In genomic region chr5:121311576-121311975, GRCm38 (mm10) we compare ENCODE assay signal across 24 mouse cellular contexts.
DNase-seq lines count a peak whose midpoint lies in the region; ATAC-seq and TF ChIP-seq lines count a peak whose summit lies in the region.
"Had no signal": no experiment of that assay in that cellular context is flagged by ENCODE, and none has a peak within 500 bp of the region (broad histone marks: within the 10 kb centered on the region; RNA-seq: fewer than 3 reads in every experiment).

No protein-coding gene starts in this region.

- peak; percentile 78 to 79; a peak in 3 of 4 replicates for ATAC-seq in hematopoietic stem cell, adult 5-6 weeks (replicated peaks in 1 of 2; ENCODE audit: insufficient read depth in 1 of 2, low FRiP score in 2 of 2, low TSS enrichment in 1 of 2, low read depth in 1 of 2, poor library complexity in 2 of 2, severe bottlenecking in 2 of 2)
- 0 out of 2 replicates have a peak, but pooled peaks have one; percentile 18 for ATAC-seq in megakaryocyte-erythroid progenitor cell, adult 5-6 weeks (replicated peaks; ENCODE audit: low FRiP score, low TSS enrichment, poor library complexity, severe bottlenecking)
- ATAC-seq in intestine, postnatal 0 days, result no peak
- ATAC-seq: forebrain, embryonic 14.5 days; forebrain, postnatal 0 days; hindbrain, embryonic 16.5 days; intestine, embryonic 15.5 days; Patski had no signal

- H3K27ac ChIP-seq in MEL (ENCODE audit: control insufficient read depth, low read depth, low read length), result no peak overlapping the region
- no peak overlapping the region for H3K27ac ChIP-seq in intestine, postnatal 0 days (ENCODE audit: low read depth, low read length)
- H3K27ac ChIP-seq in heart, embryonic 10.5 days, result no peak overlapping the region
- H3K27ac ChIP-seq: embryonic facial prominence, embryonic 12.5 days; embryonic facial prominence, embryonic 15.5 days; gastrocnemius, adult 2 months; hindbrain, embryonic 10.5 days; hindbrain, embryonic 13.5 days; intestine, embryonic 15.5 days had no signal

- no peaks in the 10 kb centered on the region for H3K79me2 ChIP-seq in MEL (ENCODE audit: control insufficient read depth, insufficient read depth, low read length, poor library complexity)

- no peak for TF ChIP-seq CTCF in MEL (IDR thresholded peaks at IDR 0.05 in 2 of 3, conservative IDR thresholded peaks at IDR 0.05 in 1 of 3; ENCODE audit: control insufficient read depth in 1 of 3, insufficient read depth in 1 of 3, low read depth in 2 of 3, low read length in 3 of 3, poor library complexity in 1 of 3, severe bottlenecking in 1 of 3)
- no peak for TF ChIP-seq CTCF in intestine, postnatal 0 days (IDR thresholded peaks at IDR 0.05; ENCODE audit: low read depth)

- peaks cover 0 to 10% of the 10 kb centered on the region in 2 experiments; a peak in 2 of 4 replicates for H3K36me3 ChIP-seq in MEL (ENCODE audit: control insufficient read depth in 1 of 2, insufficient read depth in 2 of 2, low read length in 2 of 2)
- peaks cover 98% of the 10 kb centered on the region for H3K36me3 ChIP-seq in intestine, postnatal 0 days (ENCODE audit: control insufficient read depth, insufficient read depth)
- peaks cover 96% of the 10 kb centered on the region for H3K36me3 ChIP-seq in heart, embryonic 10.5 days

- 90% methylated on average over 8 of the region's 8 CpGs for WGBS in intestine, postnatal 0 days
- 92% methylated on average over 8 of the region's 8 CpGs for WGBS in heart, embryonic 10.5 days

- no peak overlapping the region for H3K4me2 ChIP-seq in intestine, postnatal 0 days (replicated peaks; ENCODE audit: low read depth)
- H3K4me2 ChIP-seq: embryonic facial prominence, embryonic 12.5 days; embryonic facial prominence, embryonic 15.5 days; hindbrain, embryonic 13.5 days; intestine, embryonic 15.5 days had no signal

- no peaks in the 10 kb centered on the region for H3K9me3 ChIP-seq in MEL (replicated peaks; ENCODE audit: insufficient read depth, low read length)
- H3K9me3 ChIP-seq in intestine, postnatal 0 days (ENCODE audit: control insufficient read depth), result no peaks in the 10 kb centered on the region
- no peaks in the 10 kb centered on the region for H3K9me3 ChIP-seq in heart, embryonic 10.5 days
- H3K9me3 ChIP-seq: embryonic facial prominence, embryonic 12.5 days; embryonic facial prominence, embryonic 15.5 days; hindbrain, embryonic 10.5 days; hindbrain, embryonic 13.5 days; intestine, embryonic 15.5 days had no signal

- H3K27me3 ChIP-seq in MEL (ENCODE audit: control insufficient read depth in 1 of 2, insufficient read depth in 2 of 2, low read length in 2 of 2), result no peaks in the 10 kb centered on the region
- H3K27me3 ChIP-seq in intestine, postnatal 0 days (replicated peaks; ENCODE audit: control insufficient read depth, insufficient read depth, low read length), result no peaks in the 10 kb centered on the region
- no peaks in the 10 kb centered on the region for H3K27me3 ChIP-seq in heart, embryonic 10.5 days (ENCODE audit: insufficient read depth, poor library complexity, severe bottlenecking)
- H3K27me3 ChIP-seq: embryonic facial prominence, embryonic 12.5 days; embryonic facial prominence, embryonic 15.5 days; hindbrain, embryonic 13.5 days; intestine, embryonic 15.5 days; Patski had no signal

- TF ChIP-seq RAD21 in MEL (IDR thresholded peaks at IDR 0.05; ENCODE audit: low read depth, low read length), result no peak

- no peaks in the 10 kb centered on the region for H3K4me1 ChIP-seq in MEL (ENCODE audit: control insufficient read depth in 1 of 2, insufficient read depth in 2 of 2, low read length in 2 of 2)
- no peaks in the 10 kb centered on the region for H3K4me1 ChIP-seq in intestine, postnatal 0 days (replicated peaks; ENCODE audit: control insufficient read depth, insufficient read depth, low read length)
- no peaks in the 10 kb centered on the region for H3K4me1 ChIP-seq in heart, embryonic 10.5 days
- H3K4me1 ChIP-seq: embryonic facial prominence, embryonic 12.5 days; embryonic facial prominence, embryonic 15.5 days; hindbrain, embryonic 10.5 days; hindbrain, embryonic 13.5 days; intestine, embryonic 15.5 days had no signal

- TF ChIP-seq POLR2A in MEL (IDR thresholded peaks at IDR 0.05; ENCODE audit: control insufficient read depth in 1 of 2, insufficient read depth in 1 of 2, low read depth in 1 of 2, low read length in 2 of 2, poor library complexity in 1 of 2), result no peak

- H3K9ac ChIP-seq in MEL (ENCODE audit: control insufficient read depth, low read depth, low read length, poor library complexity, severe bottlenecking), result no peak overlapping the region
- no peak overlapping the region for H3K9ac ChIP-seq in intestine, postnatal 0 days (ENCODE audit: low read depth, low read length)
- H3K9ac ChIP-seq: embryonic facial prominence, embryonic 12.5 days; embryonic facial prominence, embryonic 15.5 days; forebrain, postnatal 0 days; hindbrain, embryonic 13.5 days; intestine, embryonic 15.5 days had no signal

- TF ChIP-seq EP300 in MEL (IDR thresholded peaks at IDR 0.05; ENCODE audit: low read depth in 1 of 2, low read length in 2 of 2), result no peak

- H3K4me3 ChIP-seq in MEL (ENCODE audit: control insufficient read depth in 1 of 2, insufficient read depth in 1 of 2, low read depth in 2 of 2, low read length in 2 of 2), result no peak overlapping the region
- H3K4me3 ChIP-seq in intestine, postnatal 0 days (ENCODE audit: low read depth, low read length), result no peak overlapping the region
- H3K4me3 ChIP-seq in heart, embryonic 10.5 days, result no peak overlapping the region
- H3K4me3 ChIP-seq: embryonic facial prominence, embryonic 12.5 days; embryonic facial prominence, embryonic 15.5 days; gastrocnemius, adult 2 months; hindbrain, embryonic 10.5 days; hindbrain, embryonic 13.5 days; intestine, embryonic 15.5 days had no signal

- peak; percentile 7 for DNase-seq in adrenal gland, adult 2 months
- no peak for DNase-seq in adrenal gland, postnatal 14 days
- DNase-seq in MEL (ENCODE audit: low read depth, low spot score), result peak; percentile 10
- no peak for DNase-seq in heart, embryonic 10.5 days (ENCODE audit: low spot score)
- DNase-seq in embryo, embryonic 11 days, result no peak
- DNase-seq: adrenal gland, postnatal 25 days; cerebellum, adult 11-12 months; cerebellum, adult 8-10 months; cerebellum, postnatal 10 days; forebrain, postnatal 0 days; gastrocnemius, adult 2 months; gastrocnemius, postnatal 14 days; heart, adult 18-20 months had no signal

TF ChIP-seq in MEL, 35 proteins besides CTCF, POLR2A, EP300 and RAD21:
- TF ChIP-seq GABPA (IDR thresholded peaks at IDR 0.05; ENCODE audit: low read depth, low read length), result no peak
- TF ChIP-seq E2F4 (IDR thresholded peaks at IDR 0.05; ENCODE audit: borderline replicate concordance, low read depth, low read length), result no peak
- no peak for TF ChIP-seq JUND (IDR thresholded peaks at IDR 0.05; ENCODE audit: low read depth, low read length)
- TF ChIP-seq USF2 (IDR thresholded peaks at IDR 0.05; ENCODE audit: borderline replicate concordance in 1 of 2, insufficient read depth in 1 of 2, low read depth in 1 of 2, low read length in 2 of 2), result no peak
- TF ChIP-seq ELF1 (IDR thresholded peaks at IDR 0.05; ENCODE audit: low read depth, low read length), result no peak
- TF ChIP-seq POLR2AphosphoS5 (IDR thresholded peaks at IDR 0.05; ENCODE audit: borderline replicate concordance, low read depth, low read length), result no peak
- TF ChIP-seq SMC3 (IDR thresholded peaks at IDR 0.05; ENCODE audit: low read depth, low read length), result no peak
- no peak for TF ChIP-seq POLR2AphosphoS2 (IDR thresholded peaks at IDR 0.05; ENCODE audit: low read length)

Comparison
In these comparisons a context has a peak if more than half of its experiments do, and no peak if none do; other contexts are left out.
1. DNase-seq: peak in adrenal gland, adult 2 months (single experiment) and MEL (single experiment); none in adrenal gland, postnatal 14 days (single experiment), heart, embryonic 10.5 days (single experiment) and embryo, embryonic 11 days (single experiment).